Mouse (Mus musculus) liver, postnatal 0 days (tissue): ENCODE measurements around the gene Fbln2.

Experiments
- CTCF ChIP-seq: sonication (generic); IDR thresholded peaks from 2 replicates; pipeline ENCODE4 v1.5.1; 2016; ENCODE audit warnings: antibody characterized with exemption, low read depth
- EP300 ChIP-seq: IDR thresholded peaks from 2 replicates; pipeline ENCODE4 v1.6.1; 2016; ENCODE audit warnings: antibody characterized with exemption, low read depth, mild to moderate bottlenecking

DNA sequence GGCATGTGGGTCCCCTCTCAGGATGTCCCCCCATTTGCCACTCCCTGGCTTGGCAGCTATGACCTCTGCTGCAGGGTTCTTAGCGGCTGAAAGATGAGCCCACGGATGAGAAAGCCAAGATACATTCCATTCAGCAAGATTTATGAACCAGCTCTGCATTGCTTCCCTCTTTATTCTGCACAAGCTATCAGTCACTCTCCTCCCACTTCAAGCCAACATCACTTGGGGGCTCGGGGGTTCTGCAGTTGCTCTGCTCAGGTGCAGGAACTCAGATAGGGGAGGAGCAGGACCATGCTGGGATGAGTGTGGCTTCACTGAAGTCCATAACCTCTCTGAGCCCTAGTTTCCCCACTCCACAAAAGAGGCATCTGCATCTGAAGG, 48.7 kb downstream of the Fbln2 start:
- TF ChIP-seq CTCF (no peak), EP300 (no peak)
